Mouse (Mus musculus) testis, adult 2 months (tissue): ENCODE results near the gene Spsb1.

Source experiments
- CTCF ChIP-seq: fragments of 200-500 bp; IDR thresholded peaks from 2 replicates; pipeline ENCODE4 v1.5.1; 2012; ENCODE audit warnings: low read depth, mild to moderate bottlenecking, inconsistent platforms, low read length, moderate library complexity; ENCODE audit not compliant: control insufficient read depth, insufficient read depth, insufficient replicate concordance
- POLR2A ChIP-seq: fragments of 200-500 bp; IDR thresholded peaks from 2 replicates; pipeline ENCODE4 v1.6.1; 2012; ENCODE audit warnings: low read depth, mild to moderate bottlenecking, inconsistent platforms, low read length, moderate library complexity; ENCODE audit not compliant: control insufficient read depth

GRCm38 (mm10) chr4:149910558-149910957 lies 44.3 kb downstream of the Spsb1 start:
- no peak for TF ChIP-seq CTCF
- no peak for TF ChIP-seq POLR2A
